Comparison of ENCODE assay signal across 8 mouse cellular contexts in genomic region chr7:65704818-65705242, GRCm38 (mm10). TPM values are rescaled to one million over a fixed set of nuclear protein-coding genes. Genes with fewer than 3 reads are reported as not detected.
A peak's percentile ranks its signal among the peaks of the same experiment; 100 is the strongest.
DNase-seq lines count a peak whose midpoint lies in the region; ATAC-seq and TF ChIP-seq lines count a peak whose summit lies in the region.

No protein-coding gene starts in this region.

- H3K27ac ChIP-seq in bone marrow, adult 2 months (ENCODE audit: control insufficient read depth, insufficient read depth, low read depth, low read length, poor library complexity) = no peak overlapping the region
- H3K27ac ChIP-seq in embryonic facial prominence, embryonic 14.5 days (replicated peaks; ENCODE audit: low read depth, low read length) = no peak overlapping the region
- no peak overlapping the region for H3K27ac ChIP-seq in heart, adult 2 months
- H3K27ac ChIP-seq in kidney, adult 2 months (ENCODE audit: insufficient read depth, low read depth, low read length) = no peak overlapping the region
- H3K27ac ChIP-seq in limb, embryonic 12.5 days = no peak overlapping the region
- no peak overlapping the region for H3K27ac ChIP-seq in midbrain, embryonic 14.5 days (replicated peaks; ENCODE audit: low read depth, low read length)

- intact Hi-C loops in heart, adult 2 months (cut with DNase I) = loop anchor here (1.0 to 10.0 kb wide), 4 partner anchors 130 to 349 kb away; partner anchors contain the start of gene Pcsk6

- peak; percentile 76 for DNase-seq in B cell, adult 2 months
- peak; percentile 89 for DNase-seq in embryonic facial prominence, embryonic 14.5 days (ENCODE audit: low spot score)
- DNase-seq in heart, adult 2 months = peak; percentile 68 to 87
- DNase-seq in kidney, adult 2 months = peak; percentile 76
- DNase-seq in midbrain, embryonic 14.5 days = peak; percentile 93
- DNase-seq in spleen, adult 18-20 months = peak; percentile 17 to 69

- no peaks in the 10 kb centered on the region for H3K79me2 ChIP-seq in heart, adult 2 months (replicated peaks; ENCODE audit: control insufficient read depth, insufficient read depth, low read length)

- peak; percentile 41; the same call in 1 of the 2 replicates for ATAC-seq in embryonic facial prominence, embryonic 14.5 days (ENCODE audit: low read depth)
- ATAC-seq in limb, embryonic 12.5 days (ENCODE audit: insufficient number of reproducible peaks, insufficient read depth, low FRiP score, low TSS enrichment, low read depth) = no peak
- ATAC-seq in midbrain, embryonic 14.5 days (ENCODE audit: low FRiP score, low TSS enrichment) = no peak

- H3K9ac ChIP-seq in embryonic facial prominence, embryonic 14.5 days (ENCODE audit: low read depth, low read length) = peak overlapping the region; percentile 50; the same call in 1 of the 2 replicates
- H3K9ac ChIP-seq in heart, adult 2 months (ENCODE audit: low read depth, low read length) = peak overlapping the region; percentile 32; the same call in 1 of the 2 replicates
- no peak overlapping the region; the same call in 1 of the 2 replicates for H3K9ac ChIP-seq in limb, embryonic 12.5 days (replicated peaks)
- H3K9ac ChIP-seq in midbrain, embryonic 14.5 days (replicated peaks; ENCODE audit: low read length) = no peak overlapping the region

- H3K4me2 ChIP-seq in embryonic facial prominence, embryonic 14.5 days (ENCODE audit: low read depth, low read length) = peak overlapping the region; percentile 52
- peak overlapping the region; percentile 46 for H3K4me2 ChIP-seq in limb, embryonic 12.5 days
- peak overlapping the region; percentile 28; the same call in 1 of the 2 replicates for H3K4me2 ChIP-seq in midbrain, embryonic 14.5 days (ENCODE audit: low read length)

- no peaks in the 10 kb centered on the region for H3K27me3 ChIP-seq in embryonic facial prominence, embryonic 14.5 days (replicated peaks; ENCODE audit: control insufficient read depth, insufficient read depth, low read length)
- H3K27me3 ChIP-seq in heart, adult 2 months (ENCODE audit: control insufficient read depth, insufficient read depth, low read length) = no peaks in the 10 kb centered on the region
- no peaks in the 10 kb centered on the region for H3K27me3 ChIP-seq in kidney, adult 2 months (replicated peaks; ENCODE audit: control insufficient read depth, insufficient read depth, low read length)
- H3K27me3 ChIP-seq in limb, embryonic 12.5 days = 0 out of 2 replicates have a peak, but pooled peaks cover 5% of the 10 kb centered on the region
- no peaks in the 10 kb centered on the region for H3K27me3 ChIP-seq in midbrain, embryonic 14.5 days (ENCODE audit: control insufficient read depth, insufficient read depth, low read length)

- TF ChIP-seq POLR2A in bone marrow, adult 2 months (IDR thresholded peaks at IDR 0.05; ENCODE audit: borderline replicate concordance, control insufficient read depth, low read depth, low read length) = no peak
- TF ChIP-seq POLR2A in heart, adult 2 months (IDR thresholded peaks at IDR 0.05; ENCODE audit: insufficient read depth, low read depth, low read length) = no peak
- no peak for TF ChIP-seq POLR2A in kidney, adult 2 months (IDR thresholded peaks at IDR 0.05; ENCODE audit: low read depth, low read length)

- H3K36me3 ChIP-seq in embryonic facial prominence, embryonic 14.5 days (ENCODE audit: control insufficient read depth, insufficient read depth, low read length) = peaks cover 30% of the 10 kb centered on the region
- no peaks in the 10 kb centered on the region for H3K36me3 ChIP-seq in heart, adult 2 months (ENCODE audit: control insufficient read depth, insufficient read depth, low read length)
- H3K36me3 ChIP-seq in kidney, adult 2 months (ENCODE audit: control insufficient read depth, insufficient read depth, low read length) = no peaks in the 10 kb centered on the region; the same call in 1 of the 2 replicates
- H3K36me3 ChIP-seq in limb, embryonic 12.5 days = peaks cover 32% of the 10 kb centered on the region
- peaks cover 28% of the 10 kb centered on the region for H3K36me3 ChIP-seq in midbrain, embryonic 14.5 days (ENCODE audit: control insufficient read depth, insufficient read depth, low read length)

- peak overlapping the region; percentile 1 for H3K4me3 ChIP-seq in bone marrow, adult 2 months (replicated peaks; ENCODE audit: control insufficient read depth, low read depth, low read length)
- H3K4me3 ChIP-seq in embryonic facial prominence, embryonic 14.5 days (ENCODE audit: low read depth, low read length) = peak overlapping the region; percentile 27
- H3K4me3 ChIP-seq in heart, adult 2 months = peak overlapping the region; percentile 42
- H3K4me3 ChIP-seq in kidney, adult 2 months (ENCODE audit: insufficient read depth, low read depth, low read length) = peak overlapping the region; percentile 25
- peak overlapping the region; percentile 23 for H3K4me3 ChIP-seq in limb, embryonic 12.5 days (replicated peaks)
- H3K4me3 ChIP-seq in midbrain, embryonic 14.5 days (replicated peaks; ENCODE audit: low read depth, low read length) = no peak overlapping the region

- no peaks in the 10 kb centered on the region for H3K9me3 ChIP-seq in embryonic facial prominence, embryonic 14.5 days (ENCODE audit: control insufficient read depth, low read length)
- no peaks in the 10 kb centered on the region for H3K9me3 ChIP-seq in limb, embryonic 12.5 days
- no peaks in the 10 kb centered on the region for H3K9me3 ChIP-seq in midbrain, embryonic 14.5 days (ENCODE audit: control insufficient read depth, low read length)

- TF ChIP-seq CTCF in bone marrow, adult 2 months (IDR thresholded peaks at IDR 0.05; ENCODE audit: control insufficient read depth, insufficient read depth, low read length) = peak; percentile 96
- TF ChIP-seq CTCF in heart, adult 2 months (IDR thresholded peaks at IDR 0.05) = peak; percentile 99; the same call in 1 of the 2 replicates
- TF ChIP-seq CTCF in kidney, adult 2 months (conservative IDR thresholded peaks at IDR 0.05; ENCODE audit: insufficient read depth, insufficient read length, low read depth, low read length) = peak; percentile 95

- no peaks in the 10 kb centered on the region for H3K4me1 ChIP-seq in bone marrow, adult 2 months (ENCODE audit: control insufficient read depth, insufficient read depth, low read length)
- H3K4me1 ChIP-seq in embryonic facial prominence, embryonic 14.5 days (ENCODE audit: control insufficient read depth, insufficient read depth, low read length) = no peaks in the 10 kb centered on the region
- no peaks in the 10 kb centered on the region for H3K4me1 ChIP-seq in heart, adult 2 months (ENCODE audit: control insufficient read depth, insufficient read depth, low read length)
- no peaks in the 10 kb centered on the region for H3K4me1 ChIP-seq in kidney, adult 2 months (ENCODE audit: control insufficient read depth, insufficient read depth, low read length)
- peaks cover 7% of the 10 kb centered on the region; the same call in 1 of the 2 replicates for H3K4me1 ChIP-seq in limb, embryonic 12.5 days (replicated peaks)
- H3K4me1 ChIP-seq in midbrain, embryonic 14.5 days (ENCODE audit: control insufficient read depth, insufficient read depth, low read length) = no peaks in the 10 kb centered on the region

- TF ChIP-seq EP300 in heart, adult 2 months (IDR thresholded peaks at IDR 0.05; ENCODE audit: insufficient read depth, low read depth, low read length) = peak; percentile 80

- WGBS in bone marrow, adult 2 months = under 1% methylated on average over 10 of the region's 10 CpGs
- 6% methylated on average over 10 of the region's 10 CpGs for WGBS in embryonic facial prominence, embryonic 14.5 days
- 3% methylated on average over 10 of the region's 10 CpGs for WGBS in heart, adult 2 months
- WGBS in kidney, adult 2 months = 7% methylated on average over 10 of the region's 10 CpGs
- WGBS in limb, embryonic 12.5 days = 17% methylated on average over 10 of the region's 10 CpGs
- 14% methylated on average over 10 of the region's 10 CpGs for WGBS in midbrain, embryonic 14.5 days

RNA-seq across cellular contexts. Expression of gene Tm2d3, which starts 13.9 kb away (rescaled TPM):
- polyA plus RNA-seq in bone marrow, adult 2 months (2011; ENCODE audit: insufficient read depth, insufficient read length, low replicate concordance, missing spikeins) = 17.0 and 57.9 TPM in 2 replicates
- 78.7 and 83.1 TPM in 2 replicates for polyA plus RNA-seq in embryonic facial prominence, embryonic 14.5 days (2014; fragmentation: Nextera tagmentation; extraction: Ambion mirVana)
- 10 to 100 TPM; 21.2 to 24.0 TPM for total RNA-seq in heart, adult 2 months (2021)
- polyA plus RNA-seq in heart, adult 2 months (2012; rRNA removed) = 51.2 and 90.8 TPM in 2 replicates
- 199 and 263 TPM in 2 replicates for polyA plus RNA-seq in kidney, adult 2 months (2012; rRNA removed)
- 67.8 and 75.1 TPM in 2 replicates for polyA plus RNA-seq in limb, embryonic 12.5 days (2016; fragmentation: Nextera tagmentation; extraction: Ambion mirVana)
- polyA plus RNA-seq in midbrain, embryonic 14.5 days (2014; fragmentation: Nextera tagmentation; extraction: Ambion mirVana) = 85.2 and 90.8 TPM in 2 replicates

Comparison
In these comparisons a context has a peak if more than half of its experiments do, and no peak if none do; other contexts are left out.
1. DNase-seq: peak in every context shown above with its lines; median percentile 93 in midbrain, embryonic 14.5 days; 89 in embryonic facial prominence, embryonic 14.5 days; 78 in heart, adult 2 months; 76 in B cell, adult 2 months; 76 in kidney, adult 2 months; 43 in spleen, adult 18-20 months.
2. H3K9ac ChIP-seq: peak in embryonic facial prominence, embryonic 14.5 days (single experiment) and heart, adult 2 months (single experiment); none in limb, embryonic 12.5 days (single experiment) and midbrain, embryonic 14.5 days (single experiment).
3. Peak in every context shown above with its lines, with median percentiles within 50 percentile points of each other: CTCF ChIP-seq and H3K4me2 ChIP-seq.